Mouse (Mus musculus): ENCODE data around the gene Bcl2l1.

DNA sequence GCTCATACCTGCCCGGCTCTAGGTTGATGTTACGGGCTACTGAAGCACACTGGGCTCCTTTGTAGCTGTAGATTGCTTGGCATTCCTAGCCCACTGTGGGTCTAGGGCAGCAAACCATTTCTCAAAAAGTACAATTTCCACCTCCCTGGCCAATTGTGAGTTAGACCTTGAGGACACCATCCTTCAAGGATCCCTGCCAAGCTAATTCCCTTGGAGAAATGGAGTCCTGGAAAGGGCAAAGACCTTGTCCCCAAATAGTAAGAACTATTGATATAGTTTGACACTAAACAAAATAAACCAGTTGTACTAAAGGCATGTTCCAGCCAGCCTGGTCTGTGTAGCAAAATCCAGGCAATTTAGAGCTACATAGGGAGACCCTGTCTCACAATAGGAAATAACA, 93.2 kb downstream of the Bcl2l1 start:
- TF ChIP-seq POLR2A (IDR thresholded peaks at IDR 0.05; ENCODE audit: control insufficient read depth, extremely low read depth, insufficient read depth, low read length, poor library complexity) = no peak
- TF ChIP-seq CTCF (IDR thresholded peaks at IDR 0.05; ENCODE audit: borderline replicate concordance, control insufficient read depth, extremely low read depth, insufficient read depth, low read length, poor library complexity) = no peak
